Mouse (Mus musculus): ENCODE results near the gene Clca3b. TPM values are rescaled to one million over a fixed set of nuclear protein-coding genes. Genes with fewer than 3 reads are reported as not detected.
"Not testable (repeated sequence)": the region's sequence is repeated elsewhere in the genome, so short reads cannot be mapped to it uniquely, and the experiment has no call there.

Clca3b gene
- polyA plus RNA-seq, 1 experiment, result not detected

- Histone ChIP-seq H3K27ac (ENCODE audit: control insufficient read depth, insufficient read depth, low read depth, low read length, poor library complexity) (no peak overlapping the region), H3K4me1 (ENCODE audit: control insufficient read depth, insufficient read depth, low read length) (no peaks in the 10 kb centered on the region), H3K4me3 (replicated peaks; ENCODE audit: control insufficient read depth, low read depth, low read length) (no peak overlapping the region)
- TF ChIP-seq POLR2A (IDR thresholded peaks at IDR 0.05; ENCODE audit: borderline replicate concordance, control insufficient read depth, low read depth, low read length), result no peak
- no peak for TF ChIP-seq CTCF (IDR thresholded peaks at IDR 0.05; ENCODE audit: control insufficient read depth, insufficient read depth, low read length)
- WGBS, result 38% methylated on average over 1 of the region's 1 CpGs
These were observed 28.5 kb downstream of the Clca3b start for GRCm38 (mm10) chr3:144820632-144821031.

- not testable (repeated sequence) for H3K4me1 ChIP-seq (ENCODE audit: control insufficient read depth, insufficient read depth, low read length); H3K4me3 ChIP-seq (replicated peaks; ENCODE audit: control insufficient read depth, low read depth, low read length); H3K27ac ChIP-seq (ENCODE audit: control insufficient read depth, insufficient read depth, low read depth, low read length, poor library complexity)
- 71% methylated on average over 6 of the region's 6 CpGs for WGBS
These were observed 29.9 kb downstream of the Clca3b start, which contains the start of gene Clca3a2 for GRCm38 (mm10) chr3:144819219-144819618. Gene Clca3a2, minus strand, starts transcription at chr3:144819494.

- WGBS, result 75% methylated on average over 6 of the region's 6 CpGs
- not testable (repeated sequence) for H3K27ac ChIP-seq (ENCODE audit: control insufficient read depth, insufficient read depth, low read depth, low read length, poor library complexity); H3K4me3 ChIP-seq (replicated peaks; ENCODE audit: control insufficient read depth, low read depth, low read length); H3K4me1 ChIP-seq (ENCODE audit: control insufficient read depth, insufficient read depth, low read length)
These were observed 35.8 kb downstream of the Clca3b start for GRCm38 (mm10) chr3:144813336-144813735.

- H3K4me1 ChIP-seq (ENCODE audit: control insufficient read depth, insufficient read depth, low read length), result no peaks in the 10 kb centered on the region
- 40% methylated on average over 3 of the region's 3 CpGs for WGBS
- no peak overlapping the region for H3K27ac ChIP-seq (ENCODE audit: control insufficient read depth, insufficient read depth, low read depth, low read length, poor library complexity)
- peak; percentile 21; the same call in 1 of the 2 replicates for TF ChIP-seq CTCF (IDR thresholded peaks at IDR 0.05; ENCODE audit: control insufficient read depth, insufficient read depth, low read length)
- TF ChIP-seq POLR2A (IDR thresholded peaks at IDR 0.05; ENCODE audit: borderline replicate concordance, control insufficient read depth, low read depth, low read length), result no peak
- H3K4me3 ChIP-seq (replicated peaks; ENCODE audit: control insufficient read depth, low read depth, low read length), result no peak overlapping the region
These were observed 37.3 kb downstream of the Clca3b start for GRCm38 (mm10) chr3:144811821-144812220.

- 57% methylated on average over 16 of the region's 17 CpGs for WGBS
- H3K4me3 ChIP-seq (replicated peaks; ENCODE audit: control insufficient read depth, low read depth, low read length); H3K27ac ChIP-seq (ENCODE audit: control insufficient read depth, insufficient read depth, low read depth, low read length, poor library complexity); H3K4me1 ChIP-seq (ENCODE audit: control insufficient read depth, insufficient read depth, low read length): not testable (repeated sequence)
These were observed 40.8 kb downstream of the Clca3b start for GRCm38 (mm10) chr3:144808153-144808925.

- H3K4me1 ChIP-seq (ENCODE audit: control insufficient read depth, insufficient read depth, low read length); H3K4me3 ChIP-seq (replicated peaks; ENCODE audit: control insufficient read depth, low read depth, low read length); H3K27ac ChIP-seq (ENCODE audit: control insufficient read depth, insufficient read depth, low read depth, low read length, poor library complexity): not testable (repeated sequence)
- WGBS, result 73% methylated on average over 2 of the region's 2 CpGs
These were observed 42.5 kb downstream of the Clca3b start for GRCm38 (mm10) chr3:144806626-144807025.

GRCm38 (mm10) chr3:144801861-144802260, 47.3 kb downstream of the Clca3b start:
- 36% methylated on average over 8 of the region's 8 CpGs for WGBS
- Histone ChIP-seq H3K27ac (ENCODE audit: control insufficient read depth, insufficient read depth, low read depth, low read length, poor library complexity) (no peak overlapping the region), H3K4me1 (ENCODE audit: control insufficient read depth, insufficient read depth, low read length) (no peaks in the 10 kb centered on the region), H3K4me3 (replicated peaks; ENCODE audit: control insufficient read depth, low read depth, low read length) (no peak overlapping the region)
- TF ChIP-seq CTCF (IDR thresholded peaks at IDR 0.05; ENCODE audit: control insufficient read depth, insufficient read depth, low read length), result no peak
- TF ChIP-seq POLR2A (IDR thresholded peaks at IDR 0.05; ENCODE audit: borderline replicate concordance, control insufficient read depth, low read depth, low read length), result no peak

- no peak for TF ChIP-seq CTCF (IDR thresholded peaks at IDR 0.05; ENCODE audit: control insufficient read depth, insufficient read depth, low read length)
- no peak for TF ChIP-seq POLR2A (IDR thresholded peaks at IDR 0.05; ENCODE audit: borderline replicate concordance, control insufficient read depth, low read depth, low read length)
These were observed 63.7 kb downstream of the Clca3b start for GRCm38 (mm10) chr3:144785181-144786148.

More at GRCm38 (mm10) chr3:144785181-144786148, 63.7 kb downstream of the Clca3b start:
- WGBS, result 62% methylated on average over 11 of the region's 11 CpGs
- Histone ChIP-seq H3K4me1 (ENCODE audit: control insufficient read depth, insufficient read depth, low read length) (no peaks in the 10 kb centered on the region), H3K27ac (ENCODE audit: control insufficient read depth, insufficient read depth, low read depth, low read length, poor library complexity) (no peak overlapping the region), H3K4me3 (replicated peaks; ENCODE audit: control insufficient read depth, low read depth, low read length) (no peak overlapping the region)

Other genes with a start within 250 kb of the Clca3b start
- 115 and 118 TPM in 2 replicates for gene Sh3glb1, start 129.0 kb downstream of the Clca3b start, polyA plus RNA-seq (2011; ENCODE audit: insufficient read depth, insufficient read length, low replicate concordance, missing spikeins)
- gene Clca3a1, start 88.4 kb downstream of the Clca3b start, polyA plus RNA-seq (2011; ENCODE audit: insufficient read depth, insufficient read length, low replicate concordance, missing spikeins), result 7.0 and 8.3 TPM in 2 replicates
- not detected in 2 replicates for gene Clca3a2, start 29.9 kb downstream of the Clca3b start, polyA plus RNA-seq (2011; ENCODE audit: insufficient read depth, insufficient read length, low replicate concordance, missing spikeins)
- gene Clca4b, start 83.2 kb upstream of the Clca3b start, polyA plus RNA-seq (2011; ENCODE audit: insufficient read depth, insufficient read length, low replicate concordance, missing spikeins), result not detected in 2 replicates
- not detected in 2 replicates for gene Clca4a, start 125.7 kb upstream of the Clca3b start, polyA plus RNA-seq (2011; ENCODE audit: insufficient read depth, insufficient read length, low replicate concordance, missing spikeins)
- gene Clca1, start 183.4 kb upstream of the Clca3b start, polyA plus RNA-seq (2011; ENCODE audit: insufficient read depth, insufficient read length, low replicate concordance, missing spikeins), result not detected in 2 replicates

All from bone marrow, adult 2 months (tissue).